Mouse (Mus musculus) heart, adult 2 months (tissue): ENCODE data around the gene Epdr1. TPM values are rescaled to one million over a fixed set of nuclear protein-coding genes. Genes with fewer than 3 reads are reported as not detected.

Experiments
- DNase-seq, 2 experiments: peaks; one replicate each; pipeline ENCODE4 v3.0.0; 2021
- H3K27ac ChIP-seq: fragments of 200-600 bp; 2 replicates; pipeline ENCODE4 v1.8.1; 2022
- H3K27me3 ChIP-seq: fragments of 200-500 bp; 2 replicates; pipeline ENCODE4 v1.6.1; 2012; ENCODE audit warnings: mild to moderate bottlenecking, low read length, inconsistent platforms, mixed read lengths; ENCODE audit not compliant: control insufficient read depth, insufficient read depth
- H3K36me3 ChIP-seq: fragments of 200-500 bp; 2 replicates; pipeline ENCODE4 v1.6.1; 2012; ENCODE audit warnings: low read length, inconsistent platforms; ENCODE audit not compliant: control insufficient read depth, insufficient read depth
- H3K4me1 ChIP-seq: fragments of 200-500 bp; 2 replicates; pipeline ENCODE4 v1.6.1; 2011; ENCODE audit warnings: low read length; ENCODE audit not compliant: control insufficient read depth, insufficient read depth
- H3K4me3 ChIP-seq: fragments of 200-600 bp; 2 replicates; pipeline ENCODE4 v1.8.1; 2022
- H3K79me2 ChIP-seq: fragments of 200-500 bp; replicated peaks from 2 replicates; pipeline ENCODE4 v1.6.1; 2012; ENCODE audit warnings: mild to moderate bottlenecking, inconsistent platforms, low read length, moderate library complexity, mixed read lengths; ENCODE audit not compliant: control insufficient read depth, insufficient read depth
- H3K9ac ChIP-seq: fragments of 200-500 bp; 2 replicates; pipeline ENCODE4 v1.6.1; 2012; ENCODE audit warnings: low read depth, mild to moderate bottlenecking, control low read depth, inconsistent platforms, low read length, mixed read lengths
- CTCF ChIP-seq: fragments of 200-600 bp; IDR thresholded peaks from 2 replicates; pipeline ENCODE4 v1.8.1; 2022; ENCODE audit warnings: antibody characterized with exemption, mild to moderate bottlenecking, moderate library complexity
- EP300 ChIP-seq: fragments of 200-500 bp; IDR thresholded peaks from 2 replicates; pipeline ENCODE4 v1.6.1; 2011; ENCODE audit warnings: low read depth, low read length, control low read depth; ENCODE audit not compliant: insufficient read depth
- POLR2A ChIP-seq: fragments of 200-500 bp; IDR thresholded peaks from 2 replicates; pipeline ENCODE4 v1.6.1; 2011; ENCODE audit warnings: mild to moderate bottlenecking, low read depth, low read length, control low read depth; ENCODE audit not compliant: insufficient read depth
- WGBS: fragments of 180-500 bp; shearing (Covaris S2); methylation state at CpG from one replicate; pipeline ENCODE4 v1.1.7; 2018; 5-methylcytosine and 5-hydroxymethylcytosine counted together
- intact Hi-C: fragments of 180-260 bp; cut with DNase I; formaldehyde crosslinking; loops from one replicate; pipeline ENCODE4 v1.15.1; 2025
- polyA plus RNA-seq: library from polyadenylated mRNA; depleted of rRNA; stranded (reverse); fragments of >200 nt; gene quantifications from 2 replicates; pipeline ENCODE4 v1.2.3, GENCODE M21; 2012
- total RNA-seq, 2 experiments: library from RNA; stranded (reverse); gene quantifications; 2 replicates each; pipeline ENCODE4 v1.2.3; 2021

Gene Epdr1
- total and polyA plus RNA-seq, 3 experiments, result 14.1 to 23.3 (median 20.4) TPM

DNA sequence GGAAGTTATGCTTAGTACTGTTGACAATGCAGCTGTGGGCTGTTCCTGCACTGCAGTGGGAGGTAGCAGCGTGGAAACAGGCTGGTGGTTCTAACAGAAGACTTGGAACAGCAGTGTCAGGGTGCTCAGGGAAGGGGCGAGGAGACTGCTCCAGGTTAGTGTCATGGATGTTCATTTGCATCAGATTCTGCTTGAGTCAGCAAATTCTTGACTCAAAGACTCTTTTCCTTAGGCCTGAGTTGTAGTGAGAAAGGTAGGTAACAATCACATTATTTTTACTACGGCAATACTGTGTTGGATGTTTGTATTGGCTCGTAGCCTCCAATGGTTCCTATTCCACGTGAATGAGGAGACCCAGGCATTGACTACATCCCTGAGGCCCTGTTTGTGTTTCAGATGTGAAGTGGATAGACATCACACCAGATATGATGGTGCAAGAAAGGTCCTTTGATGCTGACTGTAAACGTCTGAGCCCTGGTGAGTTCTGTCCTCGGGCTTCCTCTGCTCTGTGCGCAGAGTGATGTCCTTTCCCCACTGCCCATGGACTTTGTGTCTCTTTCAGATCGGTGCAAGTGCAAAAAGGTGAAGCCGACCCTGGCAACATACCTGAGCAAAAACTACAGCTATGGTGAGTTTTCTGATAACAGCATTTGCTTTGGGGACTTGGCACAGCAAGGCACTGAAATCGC, 5.0 kb upstream of the Epdr1 start:
- whole genome bisulfite sequencing, result 82% methylated on average over 11 of the region's 11 CpGs
- Histone ChIP-seq H3K79me2 (no peaks in the 10 kb centered on the region), H3K4me1 (peaks cover 3% of the 10 kb centered on the region; the same call in 1 of the 2 replicates), H3K36me3 (no peaks in the 10 kb centered on the region), H3K27ac (no peak overlapping the region), H3K4me3 (no peak overlapping the region), H3K9ac (no peak overlapping the region), H3K27me3 (no peaks in the 10 kb centered on the region)
- no peak for TF ChIP-seq EP300
- no peak for TF ChIP-seq CTCF
- TF ChIP-seq POLR2A, result no peak
- intact Hi-C loops, result no loop called here
- no peak for DNase-seq

DNA sequence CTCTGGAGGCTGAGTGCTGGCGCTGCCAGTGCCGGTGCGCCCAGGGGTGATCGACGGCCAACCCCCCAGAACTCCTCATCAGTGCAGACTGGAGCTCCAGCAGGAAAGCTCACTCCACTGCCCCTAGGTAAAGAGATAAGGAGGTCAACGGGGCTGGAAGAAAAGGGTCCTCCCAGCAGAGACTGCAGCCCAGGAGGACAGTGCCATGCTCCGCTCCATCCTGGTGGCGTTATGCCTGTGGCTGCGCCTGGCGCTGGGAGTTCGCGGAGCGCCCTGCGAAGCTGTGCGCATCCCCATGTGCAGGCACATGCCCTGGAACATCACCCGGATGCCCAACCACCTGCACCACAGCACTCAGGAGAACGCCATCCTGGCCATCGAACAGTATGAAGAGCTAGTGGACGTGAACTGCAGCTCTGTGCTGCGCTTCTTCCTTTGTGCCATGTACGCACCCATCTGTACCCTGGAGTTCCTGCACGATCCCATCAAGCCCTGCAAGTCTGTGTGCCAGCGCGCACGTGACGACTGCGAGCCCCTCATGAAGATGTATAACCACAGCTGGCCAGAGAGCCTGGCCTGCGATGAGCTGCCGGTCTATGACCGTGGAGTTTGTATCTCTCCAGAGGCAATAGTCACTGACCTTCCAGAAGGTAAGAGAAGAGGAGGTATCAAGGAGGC, 3.6 kb upstream of the Epdr1 start:
- no peak for TF ChIP-seq POLR2A
- no peak for TF ChIP-seq CTCF
- no peak for TF ChIP-seq EP300
- H3K27me3 ChIP-seq, result peaks cover 3% of the 10 kb centered on the region; the same call in 1 of the 2 replicates
- peak overlapping the region; percentile 40 for H3K4me3 ChIP-seq
- DNase-seq, result no peak
- H3K36me3 ChIP-seq, result no peaks in the 10 kb centered on the region
- no peaks in the 10 kb centered on the region for H3K79me2 ChIP-seq
- no peak overlapping the region for H3K27ac ChIP-seq
- WGBS, result 21% methylated on average over 30 of the region's 30 CpGs
- peaks cover 3% of the 10 kb centered on the region; the same call in 1 of the 2 replicates for H3K4me1 ChIP-seq
- H3K9ac ChIP-seq, result peak overlapping the region; percentile 28; the same call in 1 of the 2 replicates
- intact Hi-C loops, result no loop called here

DNA sequence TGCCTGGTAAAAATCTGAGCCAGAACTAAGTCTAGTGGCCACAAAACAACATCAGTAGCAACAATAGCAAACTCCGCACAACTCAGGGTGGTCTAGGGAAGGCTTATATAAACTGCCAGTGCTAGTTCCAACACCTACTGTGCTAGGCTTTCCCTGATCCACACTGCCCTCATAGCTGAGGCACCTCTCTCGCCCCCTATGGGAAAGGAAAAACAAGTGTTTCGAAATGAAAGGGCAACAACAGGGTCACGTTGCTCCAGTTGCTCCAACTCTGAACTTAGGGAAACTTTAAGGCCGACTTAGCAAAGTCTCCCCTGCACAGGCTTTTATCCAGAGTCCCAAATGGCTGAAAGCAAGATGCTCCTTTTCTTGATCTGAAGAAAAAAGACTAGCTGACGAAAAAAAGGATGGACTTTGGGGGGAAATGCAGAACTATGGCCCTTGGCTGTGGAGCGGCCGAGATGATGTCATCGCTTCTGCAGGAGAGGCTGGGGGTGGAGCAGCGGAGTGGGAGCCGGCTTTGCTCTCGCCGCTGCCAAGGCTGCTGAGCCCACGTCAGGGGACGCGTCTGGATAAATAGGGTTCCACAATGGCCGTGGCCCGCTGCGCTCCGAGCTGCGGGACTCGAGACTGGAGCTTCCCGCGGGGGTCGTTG, 3.0 kb upstream of the Epdr1 start, which contains the start of gene Sfrp4:
TSS of gene Sfrp4 (plus strand) at position 532 of the 655 bp plus-strand sequence.
- Histone ChIP-seq H3K36me3 (no peaks in the 10 kb centered on the region), H3K4me3 (peak within 1 kb of the TSS; percentile 40), H3K4me1 (peaks cover 4% of the 10 kb centered on the region; the same call in 1 of the 2 replicates), H3K79me2 (no peaks in the 10 kb centered on the region), H3K27ac (no peak within 1 kb of the TSS), H3K9ac (peak within 1 kb of the TSS; percentile 28; the same call in 1 of the 2 replicates), H3K27me3 (peaks cover 3% of the 10 kb centered on the region; the same call in 1 of the 2 replicates)
- WGBS, result 5% methylated on average over 25 of the region's 25 CpGs
- DNase-seq, result peak; percentile 45 to 60
- intact Hi-C loops, result no loop called here
- peak; percentile 49 for TF ChIP-seq CTCF
- TF ChIP-seq EP300, result no peak

DNA sequence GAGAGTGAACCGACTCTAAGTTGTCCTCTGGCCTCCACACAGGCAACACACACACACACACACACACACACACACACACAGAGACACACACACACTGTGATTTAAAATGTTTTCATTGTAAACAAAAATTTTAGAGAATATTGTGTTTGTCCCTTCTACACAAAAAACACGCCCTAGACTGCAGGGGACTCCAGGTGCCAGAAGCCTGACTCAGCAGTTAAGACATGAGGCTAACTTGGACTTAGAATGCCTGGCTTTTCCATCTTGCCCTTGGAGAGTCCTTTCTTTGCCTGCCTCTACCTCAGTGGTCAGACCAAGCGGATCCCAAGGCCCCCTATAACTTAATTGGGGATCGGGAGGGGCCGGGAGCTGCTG, 899 bp downstream of the Epdr1 start:
- no peak for DNase-seq
- peaks cover 3% of the 10 kb centered on the region; the same call in 1 of the 2 replicates for H3K27me3 ChIP-seq
- H3K36me3 ChIP-seq, result no peaks in the 10 kb centered on the region
- no peaks in the 10 kb centered on the region for H3K79me2 ChIP-seq
- peaks cover 4% of the 10 kb centered on the region; the same call in 1 of the 2 replicates for H3K4me1 ChIP-seq
- WGBS, result 10% methylated on average over 5 of the region's 5 CpGs
- peak overlapping the region; percentile 63 for H3K4me3 ChIP-seq
- H3K27ac ChIP-seq, result peak overlapping the region; percentile 18
- H3K9ac ChIP-seq, result peak overlapping the region; percentile 82
- no peak for TF ChIP-seq EP300
- TF ChIP-seq CTCF, result no peak
- TF ChIP-seq POLR2A, result no peak
- intact Hi-C loops, result no loop called here

DNA sequence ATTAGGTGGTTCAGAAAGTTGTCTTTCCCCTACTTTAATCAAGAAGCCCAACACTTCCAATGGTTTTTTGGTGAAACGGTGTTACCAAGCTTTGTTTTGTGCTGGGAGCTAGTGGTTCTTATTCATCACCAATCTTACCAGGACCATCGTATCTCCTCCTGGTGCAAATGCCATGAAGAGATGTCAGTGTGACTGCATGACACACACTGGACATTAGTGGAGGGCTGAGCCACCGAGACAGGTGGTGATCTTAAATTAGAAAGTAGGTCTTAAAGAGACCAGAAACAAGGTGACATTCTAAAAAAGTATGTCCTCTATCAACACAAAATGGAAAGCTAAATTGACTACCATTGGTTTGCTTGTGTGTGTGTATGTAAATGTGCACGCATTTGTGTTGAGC, 1.6 kb downstream of the Epdr1 start:
- DNase-seq, result no peak

More for the DNA sequence above, 1.6 kb downstream of the Epdr1 start:
- WGBS, result 85% methylated on average over 4 of the region's 4 CpGs
- Histone ChIP-seq H3K27ac (no peak overlapping the region), H3K36me3 (no peaks in the 10 kb centered on the region), H3K27me3 (peaks cover 3% of the 10 kb centered on the region; the same call in 1 of the 2 replicates), H3K4me3 (no peak overlapping the region), H3K9ac (no peak overlapping the region), H3K79me2 (no peaks in the 10 kb centered on the region), H3K4me1 (peaks cover 3% of the 10 kb centered on the region; the same call in 1 of the 2 replicates)
- intact Hi-C loops, result no loop called here
- TF ChIP-seq CTCF (no peak), EP300 (no peak), POLR2A (no peak)
